Mouse (Mus musculus): ENCODE measurements around the gene Pno1.

- TF ChIP-seq EP300 (IDR thresholded peaks at IDR 0.05; ENCODE audit: low read depth), result no peak
- TF ChIP-seq CTCF (IDR thresholded peaks at IDR 0.05; ENCODE audit: low read depth), result no peak
These were observed 4.1 kb upstream of the Pno1 start for GRCm38 (mm10) chr11:17215475-17215874.

All from heart, postnatal 0 days (tissue).